Mouse (Mus musculus): ENCODE measurements around the gene Gpt2. TPM values are rescaled to one million over a fixed set of nuclear protein-coding genes. Genes with fewer than 3 reads are reported as not detected.
A peak's percentile ranks its signal among the peaks of the same experiment; 100 is the strongest.

Gpt2 gene
- total RNA-seq, 2 experiments from 2014 or later, result 33.3 to 37.5 TPM

- no peak for DNase-seq
Measured at GRCm38 (mm10) chr8:85528959-85529358, 36.6 kb downstream of the Gpt2 start.

DNA sequence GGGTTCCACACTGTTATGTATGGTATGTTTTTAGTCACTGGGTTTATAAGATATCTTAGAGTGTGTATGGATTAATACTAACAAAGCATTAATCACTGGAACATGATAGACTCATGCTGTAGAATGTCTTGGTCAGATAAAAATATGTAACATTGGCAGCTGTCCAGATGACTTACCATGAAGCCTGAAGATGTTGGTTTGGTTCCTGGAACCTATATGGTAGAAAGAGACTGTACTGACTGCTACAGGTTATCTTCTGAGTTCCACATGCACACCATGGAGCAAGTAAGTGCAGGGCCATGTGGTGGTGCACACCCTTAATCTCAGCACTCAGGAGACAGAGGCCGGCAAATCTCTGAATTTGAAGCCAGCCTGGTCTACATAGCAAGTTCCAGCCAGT, 38.3 kb downstream of the Gpt2 start:
- no peak for DNase-seq

GRCm38 (mm10) chr8:85531471-85531870, 39.1 kb downstream of the Gpt2 start:
- no peak for DNase-seq

- DNase-seq, result no peak
Measured at GRCm38 (mm10) chr8:85532843-85533242, 40.5 kb downstream of the Gpt2 start.

GRCm38 (mm10) chr8:85533434-85533833, 41.1 kb downstream of the Gpt2 start:
- DNase-seq, result no peak

DNA sequence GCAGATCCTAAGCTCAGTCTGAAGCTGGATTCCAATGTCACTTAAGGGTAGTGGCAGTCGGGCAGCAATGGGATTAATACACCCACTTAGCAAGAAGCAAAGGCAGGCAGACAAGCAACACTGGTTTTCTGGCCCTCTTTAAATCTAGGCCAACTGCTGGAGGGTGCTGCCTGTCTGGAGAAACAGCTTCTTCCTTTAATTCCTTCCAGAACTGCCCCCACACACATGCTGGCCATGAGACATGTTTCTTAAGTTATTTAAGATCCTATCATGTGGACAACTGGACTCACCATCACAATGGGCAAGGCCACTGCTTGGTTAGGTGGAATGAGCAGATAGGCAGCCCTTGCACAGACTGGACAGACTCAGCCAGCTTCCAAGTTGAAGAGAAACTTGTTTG, 41.8 kb downstream of the Gpt2 start:
- DNase-seq, result no peak

DNA sequence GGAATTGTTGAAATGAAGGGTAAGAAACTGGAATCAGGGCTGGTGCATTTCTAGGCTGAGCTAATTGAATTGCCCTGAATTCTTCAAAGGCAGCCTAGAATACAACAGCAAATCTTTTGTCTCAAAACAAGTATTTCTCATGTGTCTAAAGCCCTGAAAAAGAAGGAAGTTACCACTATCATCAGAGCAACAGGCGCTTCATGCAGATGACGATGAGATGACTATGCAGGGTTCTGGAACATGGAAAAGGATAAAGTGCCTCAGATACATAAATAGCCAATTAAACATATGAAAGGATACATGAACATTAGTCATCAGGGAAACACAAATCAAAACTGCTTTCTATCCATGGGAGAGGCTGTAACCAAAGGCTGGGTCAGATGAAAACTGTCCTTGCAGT, 44.0 kb downstream of the Gpt2 start:
- DNase-seq, result no peak

- DNase-seq, result no peak
Measured at GRCm38 (mm10) chr8:85551934-85552333, 59.6 kb downstream of the Gpt2 start.

DNA sequence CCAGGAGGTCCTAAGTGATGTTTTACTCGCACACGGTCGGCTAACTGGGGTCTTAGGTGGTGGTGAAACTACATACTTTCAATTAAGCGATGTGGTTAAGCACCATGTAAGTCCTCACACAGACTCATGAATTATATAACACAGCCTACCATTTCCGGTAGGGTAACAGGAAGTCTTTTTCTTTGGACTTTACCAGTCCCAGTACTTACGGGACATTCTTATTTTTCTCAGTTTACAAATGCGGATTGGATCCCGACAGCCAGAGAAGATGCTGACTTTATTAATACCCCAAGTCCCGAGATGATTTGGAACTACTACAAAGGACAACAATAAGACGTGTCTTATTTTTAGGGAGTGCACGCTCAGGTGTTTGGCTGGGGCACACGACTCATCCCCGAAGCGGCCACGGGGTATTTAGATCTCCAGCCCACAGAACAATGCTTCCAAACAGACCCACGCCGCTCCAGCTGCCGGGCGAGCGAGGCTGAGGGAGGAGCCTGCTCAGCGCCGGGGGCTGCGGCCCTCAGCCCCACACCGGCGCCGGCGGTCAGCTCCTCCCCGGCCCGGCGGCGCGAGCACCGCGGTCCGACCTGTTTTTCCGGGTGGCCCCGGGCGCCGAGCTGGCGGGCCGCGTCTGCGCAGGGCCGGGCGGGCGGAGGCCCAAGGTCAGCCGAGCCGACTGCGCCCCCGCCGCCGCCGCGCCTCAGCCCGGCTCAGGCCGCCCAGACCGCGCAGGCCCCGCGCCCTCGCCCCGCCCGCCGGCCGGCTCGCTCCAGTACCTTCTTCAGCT, 62.2 kb downstream of the Gpt2 start:
- peak; percentile 27 to 49 for DNase-seq

GRCm38 (mm10) chr8:85555181-85556145, 63.1 kb downstream of the Gpt2 start, which contains the start of gene Dnaja2:
Dnaja2 (minus strand) TSS chr8:85555344.
- DNase-seq, result peak; percentile 92 to 94

- no peak for DNase-seq
Measured at GRCm38 (mm10) chr8:85556986-85557600, 64.7 kb downstream of the Gpt2 start.

GRCm38 (mm10) chr8:85557601-85557986, 65.2 kb downstream of the Gpt2 start:
- peak; percentile 33 to 60 for DNase-seq

- DNase-seq, result no peak
Measured at GRCm38 (mm10) chr8:85559201-85559600, 66.8 kb downstream of the Gpt2 start.

GRCm38 (mm10) chr8:85559966-85560365, 67.6 kb downstream of the Gpt2 start:
- DNase-seq, result no peak

DNA sequence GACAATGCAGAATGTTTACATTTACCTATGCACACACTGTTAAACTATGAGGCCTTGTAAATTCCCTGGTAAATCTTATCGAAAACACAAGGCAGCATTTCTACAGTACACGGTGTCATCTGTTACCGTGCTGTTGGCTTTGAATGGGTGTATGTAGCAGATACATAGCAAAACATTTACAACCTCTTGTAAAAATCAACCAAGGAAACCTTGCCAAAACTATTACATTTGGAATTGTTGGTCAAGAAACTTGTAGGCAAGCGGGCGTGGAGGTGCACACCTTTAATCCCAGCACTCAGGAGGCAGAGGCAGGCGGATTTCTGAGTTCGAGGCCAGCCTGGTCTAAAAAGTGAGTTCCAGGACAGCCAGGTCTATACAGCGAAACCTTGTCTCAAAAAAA, 71.0 kb downstream of the Gpt2 start:
- no peak for DNase-seq

DNA sequence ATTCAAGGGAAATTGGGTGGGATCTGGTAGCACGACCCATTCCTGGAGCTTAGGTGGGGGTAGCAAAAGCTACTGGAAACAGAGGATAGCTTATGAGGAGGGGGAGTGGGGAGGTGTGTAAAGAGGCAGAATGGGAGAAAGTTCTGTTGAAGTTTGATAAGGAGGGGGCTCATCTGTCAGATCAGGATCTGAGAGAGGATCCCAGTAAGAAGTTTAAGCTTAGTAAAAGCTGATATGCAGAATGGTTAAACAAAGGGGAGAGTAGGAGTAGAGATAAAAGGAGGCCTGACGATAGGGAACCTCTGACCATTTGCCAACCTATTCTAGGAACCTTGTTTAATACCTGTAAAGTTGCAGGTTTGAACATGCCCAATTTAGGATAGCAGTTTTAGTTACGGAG, 72.8 kb downstream of the Gpt2 start:
- DNase-seq, result no peak

DNA sequence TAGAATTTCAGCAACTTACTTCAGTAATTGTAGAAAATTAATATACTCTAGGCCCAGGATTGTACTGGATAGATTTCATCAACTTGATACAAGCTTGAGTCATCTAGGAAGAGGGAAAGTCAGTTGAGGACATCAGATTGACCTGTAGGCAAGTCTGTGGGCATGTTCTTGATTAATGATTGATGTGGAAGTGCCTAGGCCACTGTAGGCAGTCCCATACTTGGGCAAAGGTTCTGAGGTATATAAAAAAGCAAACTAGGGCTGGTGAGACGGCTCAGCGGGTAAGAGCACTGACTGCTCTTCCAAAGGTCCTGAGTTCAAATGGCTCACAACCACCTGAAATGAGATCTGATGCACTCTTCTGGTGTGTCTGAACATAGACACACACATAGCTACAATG, 75.4 kb downstream of the Gpt2 start:
- no peak for DNase-seq

- no peak for DNase-seq
Measured at GRCm38 (mm10) chr8:85570466-85570865, 78.1 kb downstream of the Gpt2 start.

DNA sequence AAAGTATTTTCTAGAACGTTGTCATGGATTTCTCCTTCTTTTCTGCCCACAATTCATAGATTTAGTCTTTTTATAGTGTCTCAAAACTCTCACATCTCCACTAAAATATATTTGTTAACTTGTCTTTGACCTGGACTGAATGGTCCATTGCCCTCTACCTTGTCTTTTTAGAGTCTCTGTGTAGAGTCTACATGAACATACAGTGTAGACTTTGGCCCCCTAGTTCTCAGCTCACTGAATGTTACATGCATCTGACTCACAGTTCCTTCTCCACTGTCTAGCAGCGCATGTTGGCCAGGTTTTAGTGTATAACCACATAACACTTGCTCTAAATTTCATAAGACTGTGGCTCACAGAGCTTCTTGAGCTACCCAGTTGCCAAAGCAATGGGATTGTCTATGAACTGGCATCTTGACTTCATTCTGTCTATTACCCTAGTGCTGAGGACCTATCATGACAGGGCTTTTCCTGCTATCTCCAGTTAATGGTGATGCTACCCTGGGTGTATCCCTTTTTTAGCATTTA, 81.7 kb downstream of the Gpt2 start:
- no peak for DNase-seq

All from heart, adult 18-20 months (tissue).